29 mouse cellular contexts compared by ENCODE assay signal in the genomic region with DNA sequence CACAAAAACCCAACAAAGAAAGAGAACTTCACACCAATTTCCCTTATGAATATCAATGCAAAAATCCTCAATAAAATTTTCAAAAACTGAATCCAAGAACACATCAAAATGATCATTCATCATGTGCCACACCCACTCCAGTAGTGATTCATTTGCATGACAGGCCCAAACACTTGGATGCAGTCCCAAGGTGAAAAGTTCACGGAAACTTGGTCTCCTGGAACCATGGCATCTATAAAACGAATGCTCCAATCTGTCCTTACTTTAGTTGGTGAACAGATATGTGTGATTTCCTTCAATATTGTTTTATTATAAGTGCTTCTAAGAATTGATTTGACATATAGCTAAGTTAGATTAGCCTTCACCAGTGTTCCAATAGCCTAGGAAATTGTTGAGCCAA.
A peak's percentile ranks its signal among the peaks of the same experiment; 100 is the strongest.
DNase-seq lines count a peak whose midpoint lies in the region; TF ChIP-seq lines count a peak whose summit lies in the region.
"Had no signal": no experiment of that assay in that cellular context is flagged by ENCODE, and none has a peak within 500 bp of the region (broad histone marks: within the 10 kb centered on the region; RNA-seq: fewer than 3 reads in every experiment).

No protein-coding gene starts in this region.

- H3K4me3 ChIP-seq in ES-E14 (ENCODE audit: insufficient read depth in 1 of 2, low read depth in 1 of 2, low read length in 2 of 2, poor library complexity in 1 of 2, severe bottlenecking in 1 of 2): no peak overlapping the region
- H3K4me3 ChIP-seq: embryonic facial prominence, embryonic 13.5 days; forebrain, embryonic 10.5 days; forebrain, embryonic 15.5 days; gastrocnemius, adult 2 months; heart, adult 2 months; heart, embryonic 12.5 days; hindbrain, embryonic 13.5 days had no signal

- peak; percentile 80 for DNase-seq in 3T3-L1 (ENCODE audit: low read depth, low spot score)
- no peak for DNase-seq in ES-E14 (ENCODE audit: low read depth, low spot score)
- peak; percentile 84 for DNase-seq in R1 (ENCODE audit: low read depth, low spot score)
- peak; percentile 7 for DNase-seq in adrenal gland, postnatal 25 days
- DNase-seq in cerebellum, adult 18-20 months: no peak
- no peak for DNase-seq in spleen, adult 18-20 months
- DNase-seq in kidney, postnatal 4 days: no peak
- DNase-seq: cerebellum, adult 11 months; cerebellum, adult 9-11 months; embryo, embryonic 11 days; gastrocnemius, adult 2 months; heart, adult 2 months; heart, postnatal 4 days; kidney, adult 8-10 months; layer of hippocampus, adult 9-11 months; liver; lung, adult 2 months; lung, postnatal 10 days; midbrain, embryonic 14.5 days; thymus, postnatal 14 days had no signal

- peaks cover 0 to 6% of the 10 kb centered on the region in 2 experiments; a peak in 1 of 4 replicates for H3K4me1 ChIP-seq in ES-E14 (ENCODE audit: control insufficient read depth in 2 of 2, insufficient read depth in 2 of 2, low read length in 2 of 2, poor library complexity in 1 of 2)
- H3K4me1 ChIP-seq: embryonic facial prominence, embryonic 13.5 days; forebrain, embryonic 10.5 days; forebrain, embryonic 15.5 days; heart, embryonic 12.5 days; hindbrain, embryonic 13.5 days had no signal

- in situ Hi-C loops in ES-E14 (cut with MboI; ENCODE audit: low sequenced_read_pairs in 2 of 2, unreplicated experiment in 2 of 2): no loop called here

- peak overlapping the region; percentile 43; the same call in 1 of the 2 replicates for H3K27ac ChIP-seq in ES-E14 (ENCODE audit: insufficient read depth, low read depth, low read length, poor library complexity, severe bottlenecking)
- H3K27ac ChIP-seq: embryonic facial prominence, embryonic 13.5 days; forebrain, embryonic 10.5 days; forebrain, embryonic 15.5 days; gastrocnemius, adult 2 months; heart, adult 2 months; hindbrain, embryonic 13.5 days; kidney, postnatal 0 days; liver, embryonic 14.5 days; macrophage had no signal

- no peaks in the 10 kb centered on the region for H3K36me3 ChIP-seq in ES-E14 (ENCODE audit: control insufficient read depth, insufficient read depth, low read length, poor library complexity, severe bottlenecking)
- H3K36me3 ChIP-seq: embryonic facial prominence, embryonic 13.5 days; forebrain, embryonic 10.5 days; forebrain, embryonic 15.5 days; G1E; heart, embryonic 12.5 days; hindbrain, embryonic 13.5 days had no signal

- H3K9ac ChIP-seq in ES-E14 (ENCODE audit: insufficient read depth, low read depth, low read length, poor library complexity, severe bottlenecking): no peak overlapping the region
- H3K9ac ChIP-seq: embryonic facial prominence, embryonic 13.5 days; forebrain, embryonic 15.5 days; heart, embryonic 12.5 days; hindbrain, embryonic 13.5 days; liver, embryonic 14.5 days had no signal

- no peaks in the 10 kb centered on the region for H3K9me3 ChIP-seq in ES-E14 (ENCODE audit: control insufficient read depth, insufficient read depth, low read depth, low read length)
- H3K9me3 ChIP-seq: embryonic facial prominence, embryonic 13.5 days; forebrain, embryonic 10.5 days; forebrain, embryonic 15.5 days; G1E; hindbrain, embryonic 13.5 days had no signal

TF ChIP-seq in ES-E14, 5 proteins besides CTCF, POLR2A, EP300 and RAD21:
- TF ChIP-seq ZNF384 (IDR thresholded peaks at IDR 0.05; ENCODE audit: low read depth, low read length) (no peak), HCFC1 (IDR thresholded peaks at IDR 0.05; ENCODE audit: borderline replicate concordance, insufficient read depth, low read length) (no peak), CHD2 (IDR thresholded peaks at IDR 0.05; ENCODE audit: low read depth, low read length) (no peak), MAFK (IDR thresholded peaks at IDR 0.05; ENCODE audit: insufficient read depth, low read depth, low read length) (no peak), ZC3H11A (IDR thresholded peaks at IDR 0.05; ENCODE audit: borderline replicate concordance, low read depth, low read length) (peak; percentile 16; the same call in 1 of the 2 replicates)

Comparison
In these comparisons a context has a peak if more than half of its experiments do, and no peak if none do; other contexts are left out.
1. DNase-seq: peak in 3T3-L1 (single experiment), R1 (single experiment) and adrenal gland, postnatal 25 days (single experiment); none in ES-E14 (single experiment), cerebellum, adult 18-20 months (0 of 2), spleen, adult 18-20 months (0 of 2) and kidney, postnatal 4 days (0 of 2).